ENCODE assay signal across 14 mouse cellular contexts in the genomic region with DNA sequence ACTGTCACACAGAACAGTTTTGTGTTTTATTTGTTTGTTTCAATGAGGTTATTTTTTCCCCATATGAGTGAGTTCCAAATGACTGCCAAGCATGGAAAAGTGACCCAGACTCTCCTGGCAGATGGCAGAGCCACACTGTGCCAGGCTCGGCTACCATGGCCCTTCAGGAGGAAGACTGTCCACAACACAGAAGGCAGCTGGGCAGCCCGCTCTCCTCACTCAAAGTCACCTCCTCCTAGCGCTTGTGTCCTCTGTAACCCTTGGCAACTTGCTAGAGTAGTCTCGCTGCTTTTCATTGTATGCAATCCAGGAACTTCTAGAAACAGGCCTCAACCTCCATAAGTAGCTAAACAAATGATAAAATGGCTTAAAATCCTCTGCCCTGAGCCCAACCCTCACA.
DNase-seq lines count a peak whose midpoint lies in the region; ATAC-seq and TF ChIP-seq lines count a peak whose summit lies in the region.
"Had no signal": no experiment of that assay in that cellular context is flagged by ENCODE, and none has a peak within 500 bp of the region (broad histone marks: within the 10 kb centered on the region; RNA-seq: fewer than 3 reads in every experiment).

No protein-coding gene starts in this region.

- no peak for TF ChIP-seq CTCF in brain, embryonic 14.5 days (IDR thresholded peaks at IDR 0.05; ENCODE audit: borderline replicate concordance, extremely low read depth, insufficient read depth, insufficient read length)
- no peak for TF ChIP-seq CTCF in intestine, postnatal 0 days (IDR thresholded peaks at IDR 0.05; ENCODE audit: low read depth)

- no peaks in the 10 kb centered on the region for H3K36me3 ChIP-seq in intestine, postnatal 0 days (ENCODE audit: control insufficient read depth, insufficient read depth)
- H3K36me3 ChIP-seq: G1E; midbrain, embryonic 12.5 days had no signal

- no peak overlapping the region for H3K9ac ChIP-seq in intestine, postnatal 0 days (ENCODE audit: low read depth, low read length)
- H3K9ac ChIP-seq: midbrain, embryonic 12.5 days had no signal

- no peak overlapping the region for H3K4me3 ChIP-seq in intestine, postnatal 0 days (ENCODE audit: low read depth, low read length)
- H3K4me3 ChIP-seq: erythroblast, embryonic 14.5 days; midbrain, embryonic 12.5 days had no signal

- no peak overlapping the region for H3K4me2 ChIP-seq in intestine, postnatal 0 days (replicated peaks; ENCODE audit: low read depth)
- H3K4me2 ChIP-seq: midbrain, embryonic 12.5 days had no signal

- no peaks in the 10 kb centered on the region for H3K9me3 ChIP-seq in intestine, postnatal 0 days (ENCODE audit: control insufficient read depth)
- H3K9me3 ChIP-seq: midbrain, embryonic 12.5 days had no signal

- no peak for ATAC-seq in intestine, postnatal 0 days
- ATAC-seq: lung, postnatal 0 days had no signal

- no peak for TF ChIP-seq POLR2A in brain, embryonic 14.5 days (IDR thresholded peaks at IDR 0.05; ENCODE audit: borderline replicate concordance, extremely low read depth, insufficient read depth, insufficient read length, poor library complexity, severe bottlenecking)

- no peaks in the 10 kb centered on the region for H3K27me3 ChIP-seq in intestine, postnatal 0 days (replicated peaks; ENCODE audit: control insufficient read depth, insufficient read depth, low read length)
- H3K27me3 ChIP-seq: midbrain, embryonic 12.5 days had no signal

- DNase-seq in frontal cortex, postnatal 36 days (ENCODE audit: low spot score in 2 of 2) = peak; percentile 23 to 35
- no peak for DNase-seq in frontal cortex, postnatal 10 days (ENCODE audit: low spot score in 2 of 2)
- peak; percentile 28 for DNase-seq in brain, embryonic 14.5 days (ENCODE audit: low read depth)
- DNase-seq in layer of hippocampus, adult 18-20 months (ENCODE audit: low spot score in 2 of 2) = peak; percentile 47 to 80
- DNase-seq in left cerebral cortex, adult 9 months (ENCODE audit: low spot score in 2 of 2) = peak; percentile 43 to 53
- no peak for DNase-seq in embryo, embryonic 10.5 days (ENCODE audit: low spot score)
- DNase-seq in T-cell, adult 2 months (ENCODE audit: low spot score) = no peak
- DNase-seq: gastrocnemius, postnatal 10 days; heart, postnatal 14 days had no signal

- WGBS in intestine, postnatal 0 days = 73% methylated on average over 4 of the region's 4 CpGs

- H3K4me1 ChIP-seq in intestine, postnatal 0 days (replicated peaks; ENCODE audit: control insufficient read depth, insufficient read depth, low read length) = no peaks in the 10 kb centered on the region
- H3K4me1 ChIP-seq: midbrain, embryonic 12.5 days had no signal

- no peak overlapping the region for H3K27ac ChIP-seq in intestine, postnatal 0 days (ENCODE audit: low read depth, low read length)
- H3K27ac ChIP-seq: midbrain, embryonic 12.5 days had no signal

Comparison
In these comparisons a context has a peak if more than half of its experiments do, and no peak if none do; other contexts are left out.
1. DNase-seq: peak in frontal cortex, postnatal 36 days (2 of 2), brain, embryonic 14.5 days (single experiment), layer of hippocampus, adult 18-20 months (2 of 2) and left cerebral cortex, adult 9 months (2 of 2); none in frontal cortex, postnatal 10 days (0 of 2), embryo, embryonic 10.5 days (single experiment) and T-cell, adult 2 months (single experiment).